Mouse (Mus musculus): Measurements from ENCODE around the gene Tmem201.

Tmem201 gene

DNA sequence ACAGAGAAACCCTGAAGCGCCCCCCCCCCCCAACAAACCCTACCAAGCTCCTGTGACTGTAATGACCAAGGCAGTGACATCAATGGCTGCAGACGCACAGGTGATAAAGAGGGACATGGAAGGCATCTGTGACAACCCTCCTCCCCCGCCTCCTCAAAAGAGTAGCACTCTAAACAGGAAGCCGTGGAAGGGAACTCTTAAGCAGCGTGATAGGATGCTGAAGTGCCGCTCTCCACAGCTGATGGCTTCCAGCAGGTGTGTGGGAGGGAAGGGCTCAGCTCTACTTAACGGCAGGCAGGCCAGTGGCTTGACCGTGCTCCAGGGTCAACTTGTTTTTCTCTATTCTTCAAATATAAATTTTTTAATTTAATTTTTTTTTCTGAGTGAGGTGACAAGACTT, 16.7 kb downstream of the Tmem201 start:
- DNase-seq (ENCODE audit: low spot score) = no peak

DNA sequence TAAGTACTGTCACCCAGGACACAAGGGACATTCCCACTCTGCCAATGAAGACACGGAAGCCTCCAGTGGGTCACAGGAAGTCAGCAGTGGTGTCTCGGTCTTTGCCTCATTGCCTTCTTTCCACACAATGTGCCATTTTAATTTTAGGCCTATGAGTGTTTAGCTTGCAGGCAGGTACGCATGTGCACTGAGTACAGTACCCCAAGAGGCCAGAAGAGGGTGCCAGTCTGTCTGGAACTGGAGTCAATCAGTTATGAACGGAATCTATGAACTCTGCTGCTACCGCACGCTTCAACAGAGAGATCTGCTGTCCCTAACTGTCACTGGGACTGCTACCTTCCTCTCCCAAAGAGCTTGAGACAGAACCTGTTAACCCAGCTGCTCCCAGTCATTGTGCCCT, 18.2 kb downstream of the Tmem201 start:
- no peak for DNase-seq (ENCODE audit: low spot score)

DNA sequence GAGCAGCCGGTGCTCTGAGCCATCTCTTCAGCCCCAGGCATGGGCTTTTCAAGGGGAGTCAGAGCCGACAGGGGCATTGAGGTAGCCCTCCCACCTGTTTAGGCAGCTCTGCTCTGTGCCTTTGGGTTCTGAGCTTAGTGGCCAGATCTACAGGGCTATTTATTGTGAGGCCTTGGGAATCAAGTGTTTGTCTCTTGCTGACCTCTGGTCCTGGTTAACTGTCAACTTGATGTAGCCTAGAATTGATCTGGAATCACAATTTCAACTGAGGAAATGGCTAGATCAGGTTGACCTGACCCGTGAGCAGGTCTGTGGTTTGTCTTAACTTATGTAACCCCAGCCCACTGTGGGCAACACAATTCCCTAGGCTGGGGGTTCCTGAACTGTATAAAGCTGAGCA, 23.3 kb downstream of the Tmem201 start:
- no peak for DNase-seq (ENCODE audit: low spot score)

DNA sequence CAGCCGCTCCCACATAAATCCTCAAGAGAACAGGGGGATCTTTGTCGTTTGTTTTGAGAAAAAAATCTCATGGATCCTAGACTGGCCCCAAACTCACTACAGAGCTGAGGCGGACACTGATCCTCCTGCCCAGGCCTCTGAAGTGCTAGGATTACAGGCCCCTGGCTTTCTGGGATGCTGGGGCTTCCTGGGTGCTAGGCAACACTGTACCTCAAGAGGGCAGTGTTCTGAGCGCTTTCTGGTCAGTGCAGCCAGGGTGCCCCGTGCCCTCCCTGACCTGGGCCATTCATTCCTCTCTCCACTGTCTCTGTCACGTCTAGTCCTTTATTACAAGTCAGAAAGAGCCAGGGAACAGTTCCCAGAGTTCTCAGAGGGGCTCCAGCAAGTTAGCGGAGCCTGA, 25.9 kb downstream of the Tmem201 start:
- no peak for DNase-seq (ENCODE audit: low spot score)

DNA sequence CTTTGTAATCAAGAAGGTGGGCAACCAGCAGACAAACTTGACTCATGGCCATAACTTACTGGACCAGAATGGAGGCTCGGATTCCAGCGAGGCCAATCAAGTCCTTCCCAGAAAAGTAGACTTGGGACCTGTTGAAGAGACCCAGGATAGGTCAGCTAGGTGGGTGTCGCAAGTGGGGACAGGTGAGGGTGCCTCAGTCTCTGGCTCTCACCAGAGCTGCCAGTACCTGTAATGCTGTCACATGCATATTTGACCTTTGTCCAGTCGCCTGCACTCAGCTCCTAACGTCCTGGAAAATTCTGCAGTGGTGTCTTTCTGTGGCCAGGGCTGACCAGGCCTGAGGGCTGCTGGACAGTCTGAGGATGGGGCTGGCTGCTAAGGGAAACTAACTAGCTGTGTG, 26.4 kb downstream of the Tmem201 start:
- DNase-seq (ENCODE audit: low spot score) = no peak

DNA sequence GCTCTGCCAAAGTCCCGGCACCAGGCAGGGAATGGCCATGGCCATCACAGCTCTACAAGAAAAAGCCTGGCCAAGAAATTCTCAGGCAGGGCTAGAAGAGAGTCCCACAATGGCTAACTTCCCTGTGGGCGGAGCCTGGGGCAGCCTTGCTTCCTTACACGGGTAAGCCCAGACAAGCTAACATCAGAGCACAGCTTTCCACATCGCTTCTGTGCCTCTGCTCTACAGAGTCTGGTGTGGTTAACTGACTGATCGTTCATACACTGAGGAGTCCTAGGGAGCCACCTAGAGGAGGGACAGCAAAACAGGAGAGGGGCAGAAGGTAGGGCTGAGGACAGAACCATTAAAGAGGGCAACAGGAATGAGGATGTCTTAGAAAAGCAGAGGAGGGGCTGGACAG, 27.3 kb downstream of the Tmem201 start:
- DNase-seq (ENCODE audit: low spot score) = peak; percentile 75

DNA sequence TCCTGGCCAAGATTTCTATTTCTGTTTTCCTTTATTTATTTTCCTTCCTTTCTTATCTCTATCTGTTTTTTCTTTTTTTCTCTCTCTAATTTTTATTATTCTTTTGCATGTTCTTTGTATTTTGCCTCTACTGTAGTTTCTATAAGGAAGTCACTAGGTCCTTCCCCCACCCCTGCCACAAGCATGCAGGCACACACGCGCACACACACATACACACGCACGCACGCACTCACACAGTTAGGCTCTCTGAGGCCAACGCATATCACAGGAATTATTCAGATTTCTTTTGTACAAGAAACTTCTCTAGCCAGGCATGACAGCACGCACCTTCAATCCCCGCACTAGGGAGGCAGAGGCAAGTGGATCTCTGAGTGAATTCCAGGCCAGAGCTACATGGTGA, 31.9 kb downstream of the Tmem201 start:
- no peak for DNase-seq (ENCODE audit: low spot score)

DNA sequence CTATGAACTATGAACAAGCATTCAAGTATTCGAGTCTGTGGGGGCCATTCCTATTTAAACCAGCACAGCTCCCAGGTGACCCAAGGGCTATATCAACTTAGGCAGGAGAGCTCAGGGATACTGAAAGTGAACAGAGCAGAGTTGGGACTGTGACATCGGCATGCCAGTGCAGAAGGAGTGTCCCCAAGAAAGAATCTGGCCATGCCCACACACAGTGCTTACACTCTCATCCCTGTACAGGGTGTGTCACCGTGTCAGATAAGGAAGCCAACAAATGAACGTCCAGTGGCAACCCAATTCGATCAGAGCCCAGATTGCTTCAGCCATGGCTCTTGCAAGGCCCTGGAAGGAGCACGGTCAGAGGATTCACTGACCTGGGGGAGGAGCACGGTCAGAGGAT, 32.5 kb downstream of the Tmem201 start:
- DNase-seq (ENCODE audit: low spot score) = no peak

DNA sequence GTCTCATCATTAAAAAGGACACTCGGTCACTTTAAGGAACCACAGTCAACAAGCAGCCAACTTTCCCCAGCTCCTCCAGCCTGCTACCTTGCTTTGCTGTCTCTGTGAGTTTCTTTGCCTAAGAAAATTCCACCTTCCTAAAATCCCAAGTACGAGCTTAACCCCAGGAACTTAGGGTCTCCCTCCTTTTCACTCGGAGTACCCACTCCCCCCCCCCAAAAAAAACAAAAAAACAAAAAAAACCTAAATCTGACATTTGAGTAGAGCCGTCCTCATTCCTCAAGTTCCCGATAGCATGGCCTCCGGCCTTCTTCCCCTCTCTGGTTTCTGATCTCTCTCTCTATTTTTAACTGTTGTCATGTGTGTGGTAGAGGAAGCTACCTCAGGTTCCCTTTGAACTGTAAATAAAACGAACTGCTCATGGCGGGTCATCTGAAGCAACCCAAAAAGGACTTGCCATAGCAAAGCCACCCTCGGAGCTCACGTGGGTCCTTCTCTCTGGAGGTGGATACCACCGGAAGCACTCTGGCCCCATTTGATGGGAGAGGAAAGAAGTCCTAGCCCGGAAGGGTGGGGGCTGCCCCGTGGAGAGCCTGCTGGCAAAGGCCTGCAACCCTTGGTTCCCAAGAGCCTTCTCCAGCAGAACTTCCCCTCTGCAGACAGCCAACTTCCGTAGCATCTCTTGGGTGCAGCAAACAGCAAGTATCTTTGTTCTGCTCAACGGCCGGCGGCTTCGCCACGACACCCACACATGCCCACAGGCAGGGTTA, 35.4 kb downstream of the Tmem201 start, which contains the start of gene Pik3cd:
TSS of gene Pik3cd (minus strand) at position 362 of the 770 bp plus-strand sequence.
- peak; percentile 45 for DNase-seq (ENCODE audit: low spot score)

DNA sequence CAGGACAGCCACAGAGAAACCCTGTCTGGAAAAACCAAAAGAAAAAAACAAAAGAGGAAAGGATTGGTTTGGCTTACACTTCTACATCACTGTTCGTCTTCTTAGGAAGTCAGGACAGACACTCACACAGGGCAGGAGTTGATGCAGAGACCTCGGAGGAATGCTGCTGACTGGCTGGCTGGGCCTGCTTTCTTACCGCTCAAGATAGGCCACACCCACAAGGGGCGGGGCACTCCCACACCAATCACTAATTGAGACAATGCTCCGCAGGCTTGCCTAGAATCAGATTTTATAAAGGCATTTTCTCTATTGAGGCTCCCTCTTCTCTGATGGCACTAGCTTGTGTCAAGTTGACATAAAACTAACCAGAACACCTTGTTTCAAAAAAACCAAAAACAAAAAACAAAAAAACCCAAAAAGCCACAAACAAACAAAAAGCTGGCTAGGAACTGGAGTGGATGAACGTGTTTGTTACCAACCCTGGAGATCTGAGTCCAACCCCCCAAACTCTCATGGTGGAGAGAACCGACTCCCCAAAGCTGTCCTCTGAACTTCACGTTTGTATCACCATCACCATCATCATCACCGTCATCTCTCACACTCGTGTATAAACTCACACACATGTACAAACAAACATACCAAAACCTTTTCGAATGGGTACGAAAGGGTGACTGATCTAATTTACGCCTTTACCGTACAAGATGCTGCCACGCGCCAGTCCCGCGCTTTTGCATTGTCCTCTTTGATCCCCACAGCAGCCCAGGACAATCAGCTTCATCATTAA, 36.2 kb downstream of the Tmem201 start:
- DNase-seq (ENCODE audit: low spot score) = peak; percentile 64

DNA sequence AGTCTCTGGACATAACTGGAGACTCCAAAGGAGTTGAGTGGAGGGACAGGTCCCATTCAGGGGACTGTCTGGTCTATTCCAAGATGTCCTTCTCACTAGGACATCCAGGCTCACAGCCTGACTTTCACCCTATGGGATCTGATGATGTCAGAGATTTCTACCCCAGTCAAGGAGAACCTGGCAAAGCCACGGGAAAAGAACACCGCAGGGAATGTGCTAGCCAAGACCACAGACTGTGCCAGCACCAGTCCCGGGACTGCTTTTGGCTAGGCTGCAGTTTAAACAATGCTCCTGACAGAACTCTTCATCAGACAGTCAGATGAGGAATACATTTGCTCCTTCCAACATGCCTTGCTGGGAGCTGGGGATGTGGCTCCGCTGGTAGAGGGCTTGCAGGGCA, 37.9 kb downstream of the Tmem201 start:
- DNase-seq (ENCODE audit: low spot score) = no peak

DNA sequence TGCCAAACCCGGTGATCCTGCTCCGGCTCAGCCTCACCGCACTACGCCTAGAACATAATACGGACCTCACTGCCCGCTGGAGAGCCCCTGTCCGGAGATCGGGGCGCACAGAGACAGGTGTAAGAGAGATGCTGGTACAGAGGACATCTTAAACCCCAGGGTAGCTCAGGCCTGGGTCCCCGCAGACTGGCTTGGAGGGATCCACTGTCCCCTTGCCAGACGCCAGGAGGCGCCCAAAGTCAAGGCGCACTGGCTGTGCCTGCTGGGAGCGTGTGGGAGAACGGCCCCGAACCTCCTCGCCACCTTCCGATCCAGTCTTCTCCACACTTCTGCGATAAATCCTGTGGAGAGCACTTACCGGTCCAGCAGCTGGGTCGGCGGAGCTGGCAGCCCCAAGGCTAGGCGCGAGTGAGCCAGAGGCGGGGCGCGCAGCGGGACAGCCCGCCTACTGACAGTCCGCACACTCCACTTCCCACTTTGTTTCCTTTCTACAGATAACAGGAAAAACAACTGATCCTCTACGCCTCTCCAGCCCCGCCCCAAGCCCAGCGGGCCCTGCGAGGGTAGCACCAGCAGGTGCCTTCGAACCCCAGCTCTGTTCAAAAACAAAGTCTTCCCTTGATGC, 39.5 kb downstream of the Tmem201 start:
- peak; percentile 40 for DNase-seq (ENCODE audit: low spot score)

DNA sequence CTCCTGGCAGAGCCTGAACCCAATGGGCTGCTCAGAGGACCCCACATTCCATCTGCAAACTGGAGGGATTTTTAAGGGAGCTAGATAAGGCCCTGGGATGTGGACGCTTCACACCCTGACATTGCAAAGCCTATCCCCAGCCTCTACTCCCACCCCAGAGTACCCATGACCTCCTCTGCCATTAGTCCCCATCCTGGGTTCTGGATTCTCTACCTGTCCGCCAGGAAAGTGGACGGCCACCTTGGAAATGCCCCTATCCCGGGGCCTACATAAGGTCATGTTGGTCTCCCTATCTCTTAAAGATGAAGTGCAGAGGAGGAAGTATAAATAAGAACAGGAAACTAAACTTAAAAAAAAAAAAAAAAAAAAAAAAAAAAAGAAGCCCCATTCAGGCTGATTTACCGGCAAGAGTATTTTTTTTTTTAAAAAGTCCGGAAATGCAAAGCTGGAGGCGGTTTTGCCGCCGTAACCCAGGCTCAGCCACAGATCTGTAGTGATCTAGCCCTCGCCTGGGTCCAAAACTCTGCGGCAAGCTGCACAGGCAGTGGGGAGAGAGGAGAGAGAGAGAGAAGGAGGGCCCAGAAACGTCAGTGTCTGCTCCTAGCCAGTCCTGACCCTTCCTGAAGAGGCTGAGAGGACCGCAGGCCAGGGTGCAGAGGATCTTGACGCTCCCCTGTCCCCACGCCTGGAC, 40.2 kb downstream of the Tmem201 start:
- DNase-seq (ENCODE audit: low spot score) = no peak

DNA sequence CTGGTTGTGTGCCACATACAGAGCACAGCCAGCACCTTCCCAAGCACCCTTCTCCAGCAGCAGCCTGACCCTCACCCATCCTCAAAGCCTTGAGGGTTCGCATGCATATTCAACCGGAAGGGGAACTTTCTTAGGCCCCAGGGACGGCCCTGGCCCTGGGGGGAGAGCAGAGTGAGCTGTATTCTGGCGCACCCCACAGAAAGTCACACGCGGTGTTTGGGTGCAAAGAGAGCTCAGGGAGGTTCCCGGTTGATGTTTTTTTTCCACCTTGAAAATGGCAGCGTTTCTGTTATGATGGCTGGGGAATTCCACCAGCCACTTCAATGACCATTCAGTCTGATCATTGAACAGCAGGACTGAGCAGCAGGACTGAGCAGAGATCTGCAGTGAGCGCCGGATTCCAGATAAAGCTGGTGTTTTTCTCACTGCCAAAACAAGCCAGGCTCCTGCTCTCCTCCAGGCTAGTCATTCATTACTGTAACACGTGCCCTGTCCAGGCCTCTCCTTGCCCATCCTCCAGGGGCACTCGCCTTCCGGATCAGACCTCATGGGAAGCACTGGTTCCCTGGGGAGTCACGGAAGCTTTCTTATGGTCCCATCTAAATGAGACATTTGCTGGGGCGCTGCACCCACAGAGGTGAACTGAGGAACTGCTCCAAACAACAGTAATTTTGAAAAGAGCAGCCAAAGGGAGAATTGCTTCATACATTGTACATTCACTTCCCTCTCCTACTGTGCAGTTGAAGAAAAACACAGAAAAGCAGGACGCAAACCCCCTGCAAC, 41.5 kb downstream of the Tmem201 start:
- peak; percentile 21 for DNase-seq (ENCODE audit: low spot score)

DNA sequence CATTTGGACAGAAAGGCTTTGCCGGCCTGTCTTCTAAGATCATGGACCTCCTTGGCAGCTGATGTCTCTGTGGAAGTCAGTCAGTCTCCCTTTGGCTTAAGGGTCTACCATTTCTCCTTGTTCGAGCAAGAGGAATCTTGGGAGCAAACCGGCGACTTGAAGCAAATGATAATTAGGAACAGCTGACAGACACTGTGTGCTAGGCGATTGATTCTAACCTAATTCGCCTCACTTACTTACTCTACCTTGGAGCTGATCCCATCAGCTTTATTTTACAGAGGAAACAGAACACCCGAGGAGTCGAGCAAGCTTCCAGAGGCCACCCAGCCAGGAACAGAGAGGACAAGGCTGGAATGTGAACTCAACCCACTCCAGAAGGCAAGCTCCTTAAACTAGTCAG, 46.5 kb downstream of the Tmem201 start:
- no peak for DNase-seq (ENCODE audit: low spot score)

DNA sequence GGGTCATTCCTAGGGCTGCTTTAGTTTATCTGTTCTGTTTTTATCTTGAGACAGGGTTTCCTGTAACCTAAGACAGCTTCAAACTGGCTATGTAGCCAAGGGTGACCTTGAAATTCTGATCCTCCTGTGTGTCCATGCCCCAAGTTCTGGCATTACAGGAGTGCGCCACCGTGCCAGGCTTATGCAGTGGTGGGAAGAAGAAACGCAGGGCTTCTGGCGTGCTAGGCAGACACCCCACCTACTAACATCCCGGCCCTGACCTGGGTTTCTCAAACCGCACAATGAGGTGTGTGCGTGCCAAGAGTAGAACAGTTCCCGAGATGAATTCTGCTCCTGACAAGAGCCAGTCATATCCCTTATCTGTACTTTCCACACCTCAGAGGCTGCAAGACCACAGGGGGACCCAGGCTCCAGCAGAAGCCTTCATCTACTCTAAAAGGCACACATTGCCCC, 47.0 kb downstream of the Tmem201 start:
- DNase-seq (ENCODE audit: low spot score) = no peak

DNA sequence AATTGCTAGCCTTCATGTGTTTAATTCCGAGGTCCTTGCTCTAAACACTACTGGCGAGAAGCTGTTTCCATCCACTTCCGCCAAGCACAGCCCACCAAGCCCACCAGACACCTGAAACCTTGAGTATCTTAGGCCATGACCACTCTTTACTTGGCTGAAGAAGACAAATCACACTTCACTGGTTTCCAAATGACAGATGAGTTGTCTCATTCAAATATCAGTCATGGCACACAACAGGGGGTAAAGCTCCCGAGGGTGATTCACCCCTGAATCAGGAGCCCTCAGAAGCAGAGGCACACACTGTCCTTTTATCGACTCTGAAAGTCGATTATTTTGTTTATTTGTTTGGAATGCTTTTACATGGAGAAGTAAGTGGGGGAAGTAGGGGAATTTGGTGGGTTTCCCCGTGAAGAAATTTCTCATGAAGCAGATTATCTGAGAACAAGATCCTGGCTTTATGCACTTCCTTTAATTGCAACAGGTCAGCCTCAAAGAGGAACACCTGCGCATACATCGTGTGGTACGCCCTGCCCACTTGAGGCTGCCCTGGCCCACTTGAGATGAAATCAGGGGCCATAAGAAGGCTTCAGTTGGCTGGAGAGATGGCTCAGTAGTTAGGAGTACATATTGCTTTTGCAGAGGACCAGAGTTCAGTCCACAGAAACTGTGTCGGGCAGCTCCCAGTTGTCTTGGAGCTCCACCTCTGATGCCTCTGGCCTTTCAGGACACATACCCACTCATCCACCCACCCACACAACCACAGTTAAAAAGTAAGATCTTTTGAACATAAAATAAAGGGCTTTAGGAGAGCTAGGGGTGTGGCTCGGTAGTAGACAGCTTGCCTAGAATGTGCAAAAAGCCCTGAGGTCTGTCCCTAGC, 47.8 kb downstream of the Tmem201 start:
- no peak for DNase-seq (ENCODE audit: low spot score)

DNA sequence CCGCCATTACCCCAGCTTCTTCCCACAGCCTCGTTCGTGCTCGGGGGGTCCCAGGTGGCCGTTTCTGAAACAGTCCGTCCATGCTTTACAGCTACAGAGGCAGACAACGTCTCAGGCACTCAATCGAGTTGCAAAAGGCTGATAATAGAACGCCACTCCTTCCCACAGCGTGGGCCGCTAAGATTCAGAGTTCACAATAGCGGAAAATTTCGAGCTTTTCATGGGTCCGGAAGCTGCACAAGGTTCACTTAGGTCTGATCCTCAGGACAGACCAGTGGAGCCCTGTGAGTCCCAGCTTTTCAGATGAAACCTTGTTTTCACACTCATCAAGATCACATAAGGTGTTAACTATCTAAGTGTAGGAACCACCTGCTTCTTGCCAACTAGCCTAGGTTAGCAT, 49.0 kb downstream of the Tmem201 start:
- no peak for DNase-seq (ENCODE audit: low spot score)

DNA sequence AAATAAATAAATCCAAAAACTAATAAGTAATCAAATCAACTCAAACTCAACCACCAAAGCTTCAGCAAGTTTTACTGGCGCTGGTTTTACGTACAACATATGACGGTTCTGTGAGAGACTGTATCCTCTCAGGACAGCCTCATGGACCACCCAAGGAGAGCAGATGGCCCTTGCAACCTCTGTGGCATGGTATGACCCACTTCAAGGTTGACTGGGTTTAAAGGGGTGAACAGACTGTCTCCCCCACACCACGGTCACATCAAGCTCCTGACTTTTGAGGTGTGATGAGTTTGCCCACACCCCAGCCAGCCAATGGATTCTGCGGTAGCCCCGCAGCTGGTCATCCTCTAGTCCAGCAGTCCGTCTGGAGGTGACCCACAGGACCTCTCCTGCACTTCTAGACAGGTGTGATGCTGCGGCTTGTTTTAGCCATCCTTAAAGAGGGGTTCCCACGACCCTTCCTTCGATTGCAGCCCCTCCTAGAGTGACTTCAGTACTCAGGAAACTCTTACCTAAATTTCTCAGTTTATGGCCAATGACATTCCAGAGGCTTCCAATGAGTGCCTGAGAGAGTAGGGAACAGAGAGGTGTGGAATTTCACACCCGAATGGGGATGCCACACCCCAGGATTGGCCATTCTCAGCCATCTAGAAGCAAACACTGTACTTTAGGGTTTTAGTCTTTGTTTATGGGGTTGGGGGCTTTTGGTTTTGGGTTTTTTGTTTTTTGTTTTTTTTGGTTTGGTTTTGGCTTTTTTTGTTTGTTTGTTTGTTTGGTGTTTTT, 52.8 kb downstream of the Tmem201 start:
- DNase-seq (ENCODE audit: low spot score) = no peak

DNA sequence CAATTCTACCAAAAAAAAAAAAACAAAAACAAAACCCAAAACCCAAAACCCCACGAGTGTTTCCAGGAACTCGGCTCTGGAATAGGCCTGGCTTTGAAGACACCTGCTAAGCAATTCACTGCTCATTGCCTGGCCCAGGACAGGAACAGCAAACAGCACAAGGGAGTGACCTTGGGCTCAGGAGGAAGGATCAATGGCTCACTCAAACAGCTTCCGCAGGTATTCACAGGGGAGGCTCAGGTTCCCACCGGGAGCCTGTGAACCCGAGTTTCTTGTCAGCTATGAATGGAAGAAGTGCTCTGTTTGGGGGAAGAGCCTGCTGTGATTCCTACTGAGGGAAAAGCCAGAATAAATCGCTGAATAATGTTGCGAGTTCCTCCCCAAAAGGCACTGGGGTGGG, 54.0 kb downstream of the Tmem201 start:
- no peak for DNase-seq (ENCODE audit: low spot score)
